Mouse (Mus musculus): ENCODE results near the gene 6820408C15Rik.

DNA sequence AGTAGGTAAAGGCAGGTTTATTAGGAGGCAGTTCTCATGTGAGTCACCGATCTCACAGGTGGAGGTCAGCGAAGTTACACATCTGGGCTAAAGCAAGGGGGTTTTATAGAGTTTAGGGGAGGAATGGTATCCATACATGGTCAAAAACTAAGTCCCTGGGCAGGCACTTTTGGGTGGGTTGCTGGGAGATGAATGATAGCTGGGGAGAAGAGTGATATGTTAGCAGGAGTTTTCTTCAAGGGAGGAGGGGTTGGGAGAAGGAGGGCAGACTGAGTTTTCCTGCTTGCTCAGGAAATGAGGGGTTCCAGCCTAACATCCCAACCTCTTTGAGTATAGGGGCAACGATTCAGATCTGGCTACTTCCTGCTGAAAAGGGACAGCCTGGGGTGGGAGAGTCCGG is at the start of gene 6820408C15Rik:
- no peak for TF ChIP-seq MYOG (IDR thresholded peaks at IDR 0.05; ENCODE audit: control insufficient read depth in 1 of 3, insufficient read depth in 1 of 3, insufficient read length in 2 of 3, low read depth in 2 of 3)
- no peak for TF ChIP-seq TCF3 (IDR thresholded peaks at IDR 0.05; ENCODE audit: insufficient read length, low read depth)

All from myocyte (in vitro differentiated cells).